Mouse (Mus musculus) ES-E14 (cell line): ENCODE measurements around the gene Nfkbid.

Source experiments
- HCFC1 ChIP-seq: IDR thresholded peaks from 2 replicates; pipeline ENCODE4 v1.6.1; 2012; ENCODE audit warnings: low read length, inconsistent platforms, borderline replicate concordance; ENCODE audit not compliant: insufficient read depth
- ZC3H11A ChIP-seq: IDR thresholded peaks from 2 replicates; pipeline ENCODE4 v1.6.1; 2012; ENCODE audit warnings: low read depth, mild to moderate bottlenecking, inconsistent platforms, low read length, borderline replicate concordance
- ZNF384 ChIP-seq: IDR thresholded peaks from 2 replicates; pipeline ENCODE4 v1.6.1; 2012; ENCODE audit warnings: low read depth, low read length, inconsistent platforms

- no peak for TF ChIP-seq ZC3H11A
- no peak for TF ChIP-seq HCFC1
- no peak for TF ChIP-seq ZNF384
Observed at GRCm38 (mm10) chr7:30440697-30441096, 19.2 kb downstream of the Nfkbid start.
